Comparison of ENCODE assay signal across 31 mouse cellular contexts in genomic region chr6:120465393-120465792, GRCm38 (mm10). TPM values are rescaled to one million over a fixed set of nuclear protein-coding genes. Genes with fewer than 3 reads are reported as not detected.
A peak's percentile ranks its signal among the peaks of the same experiment; 100 is the strongest.
DNase-seq lines count a peak whose midpoint lies in the region; ATAC-seq and TF ChIP-seq lines count a peak whose summit lies in the region.
"Had no signal": no experiment of that assay in that cellular context is flagged by ENCODE, and none has a peak within 500 bp of the region (broad histone marks: within the 10 kb centered on the region; RNA-seq: fewer than 3 reads in every experiment).

No protein-coding gene starts in this region.

- H3K9me3 ChIP-seq in heart, embryonic 16.5 days (replicated peaks; ENCODE audit: control insufficient read depth, low read length) = no peaks in the 10 kb centered on the region
- no peaks in the 10 kb centered on the region for H3K9me3 ChIP-seq in liver, embryonic 14.5 days (ENCODE audit: control insufficient read depth, low read length)
- H3K9me3 ChIP-seq: embryonic facial prominence, embryonic 13.5 days; forebrain, embryonic 10.5 days; forebrain, embryonic 15.5 days; intestine, embryonic 15.5 days; limb, embryonic 10.5 days; limb, embryonic 15.5 days; neural tube, embryonic 13.5 days had no signal

- no peak for TF ChIP-seq POLR2A in heart, adult 2 months (IDR thresholded peaks at IDR 0.05; ENCODE audit: insufficient read depth, low read depth, low read length)

- no peak for TF ChIP-seq EP300 in heart, adult 2 months (IDR thresholded peaks at IDR 0.05; ENCODE audit: insufficient read depth, low read depth, low read length)
- TF ChIP-seq EP300 in liver, embryonic 14.5 days (IDR thresholded peaks at IDR 0.05; ENCODE audit: low read depth) = no peak

- H3K4me3 ChIP-seq in heart, embryonic 16.5 days (ENCODE audit: low read length) = no peak overlapping the region
- no peak overlapping the region for H3K4me3 ChIP-seq in heart, adult 2 months
- H3K4me3 ChIP-seq in liver, embryonic 14.5 days (ENCODE audit: insufficient read depth in 1 of 2, low read depth in 2 of 2, low read length in 2 of 2) = no peak overlapping the region
- H3K4me3 ChIP-seq: embryonic facial prominence, embryonic 13.5 days; forebrain, embryonic 10.5 days; forebrain, embryonic 15.5 days; intestine, embryonic 15.5 days; limb, embryonic 10.5 days; limb, embryonic 15.5 days; neural tube, embryonic 13.5 days had no signal

- H3K36me3 ChIP-seq in heart, embryonic 16.5 days (ENCODE audit: control insufficient read depth, insufficient read depth) = no peaks in the 10 kb centered on the region
- no peaks in the 10 kb centered on the region for H3K36me3 ChIP-seq in heart, adult 2 months (ENCODE audit: control insufficient read depth, insufficient read depth, low read length)
- H3K36me3 ChIP-seq in liver, embryonic 14.5 days (replicated peaks; ENCODE audit: control insufficient read depth, insufficient read depth, low read depth) = no peaks in the 10 kb centered on the region
- H3K36me3 ChIP-seq: embryonic facial prominence, embryonic 13.5 days; forebrain, embryonic 10.5 days; forebrain, embryonic 15.5 days; intestine, embryonic 15.5 days; limb, embryonic 10.5 days; limb, embryonic 15.5 days; neural tube, embryonic 13.5 days had no signal

- H3K9ac ChIP-seq in heart, embryonic 16.5 days (ENCODE audit: low read length) = no peak overlapping the region
- no peak overlapping the region for H3K9ac ChIP-seq in heart, adult 2 months (ENCODE audit: low read depth, low read length)
- no peak overlapping the region for H3K9ac ChIP-seq in liver, embryonic 14.5 days (replicated peaks)
- H3K9ac ChIP-seq: embryonic facial prominence, embryonic 13.5 days; forebrain, embryonic 15.5 days; intestine, embryonic 15.5 days; limb, embryonic 15.5 days; lung, embryonic 14.5 days; neural tube, embryonic 13.5 days had no signal

- H3K4me2 ChIP-seq in heart, embryonic 16.5 days (ENCODE audit: low read depth, low read length) = peak overlapping the region; percentile 15; the same call in 1 of the 2 replicates
- H3K4me2 ChIP-seq in liver, embryonic 14.5 days (ENCODE audit: low read depth) = peak overlapping the region; percentile 93
- H3K4me2 ChIP-seq: embryonic facial prominence, embryonic 13.5 days; forebrain, embryonic 15.5 days; intestine, embryonic 15.5 days; limb, embryonic 15.5 days; midbrain, embryonic 11.5 days had no signal

- no peak for TF ChIP-seq CTCF in heart, adult 2 months (IDR thresholded peaks at IDR 0.05)
- no peak for TF ChIP-seq CTCF in liver, embryonic 14.5 days (IDR thresholded peaks at IDR 0.05; ENCODE audit: low read depth)

- H3K4me1 ChIP-seq in heart, embryonic 16.5 days (ENCODE audit: control insufficient read depth, insufficient read depth, low read length) = peaks cover 21% of the 10 kb centered on the region
- peaks cover 5% of the 10 kb centered on the region for H3K4me1 ChIP-seq in heart, adult 2 months (ENCODE audit: control insufficient read depth, insufficient read depth, low read length)
- H3K4me1 ChIP-seq in liver, embryonic 14.5 days (replicated peaks; ENCODE audit: control insufficient read depth in 2 of 2, insufficient read depth in 2 of 2, low read length in 1 of 2) = peaks cover 11 to 29% of the 10 kb centered on the region in 2 experiments

- ATAC-seq in heart, embryonic 16.5 days (replicated peaks; ENCODE audit: extremely low read depth, insufficient read depth, low FRiP score) = no peak
- ATAC-seq in liver, embryonic 14.5 days (ENCODE audit: insufficient read depth) = no peak
- ATAC-seq: forebrain, embryonic 15.5 days; hindbrain, embryonic 16.5 days; intestine, embryonic 15.5 days; midbrain, embryonic 16.5 days had no signal

- H3K27me3 ChIP-seq in heart, embryonic 16.5 days (ENCODE audit: control insufficient read depth, insufficient read depth, low read length) = peaks cover 16% of the 10 kb centered on the region
- H3K27me3 ChIP-seq in heart, adult 2 months (ENCODE audit: control insufficient read depth, insufficient read depth, low read length) = no peaks in the 10 kb centered on the region
- H3K27me3 ChIP-seq in liver, embryonic 14.5 days (ENCODE audit: control insufficient read depth, insufficient read depth, low read length) = no peaks in the 10 kb centered on the region

- whole genome bisulfite sequencing in heart, embryonic 16.5 days = 60% methylated on average over 4 of the region's 4 CpGs
- 97% methylated on average over 4 of the region's 4 CpGs for WGBS in heart, adult 2 months
- 22% methylated on average over 4 of the region's 4 CpGs for WGBS in liver, embryonic 14.5 days (ENCODE audit: insufficient replicate concordance)

- no peak for DNase-seq in heart, adult 2 months
- DNase-seq in thymus, postnatal 4 days = peak; percentile 34
- no peak for DNase-seq in thymus, postnatal 36 days
- no peak for DNase-seq in liver, embryonic 14.5 days (ENCODE audit: low read depth in 3 of 3, low spot score in 3 of 3)
- DNase-seq in kidney, adult 18-20 months = no peak
- no peak for DNase-seq in testis, postnatal 10 days (ENCODE audit: low spot score)
- no peak for DNase-seq in embryo, embryonic 10 days (ENCODE audit: low spot score)
- DNase-seq: adrenal gland, postnatal 10 days; cerebellum, adult 11 months; cerebellum, adult 9-10 months; gastrocnemius, postnatal 25 days; kidney, adult 8-10 months; kidney, postnatal 10 days; layer of hippocampus, postnatal 36 days; lung, embryonic 14.5 days; lung, postnatal 14 days; retina, postnatal 1 day; right cerebral cortex, postnatal 14 days had no signal

- intact Hi-C loops in heart, adult 2 months (cut with DNase I) = no loop called here

- no peaks in the 10 kb centered on the region for H3K79me2 ChIP-seq in heart, adult 2 months (replicated peaks; ENCODE audit: control insufficient read depth, insufficient read depth, low read length)

- H3K27ac ChIP-seq in heart, embryonic 16.5 days (ENCODE audit: low read length) = no peak overlapping the region
- no peak overlapping the region for H3K27ac ChIP-seq in heart, adult 2 months
- H3K27ac ChIP-seq in liver, embryonic 14.5 days = no peak overlapping the region
- H3K27ac ChIP-seq: embryonic facial prominence, embryonic 13.5 days; forebrain, embryonic 10.5 days; forebrain, embryonic 15.5 days; intestine, embryonic 15.5 days; limb, embryonic 10.5 days; limb, embryonic 15.5 days; neural tube, embryonic 13.5 days had no signal

RNA-seq across cellular contexts. Expression of gene Il17ra, which starts 2.3 kb away (rescaled TPM):
- polyA plus RNA-seq in heart, embryonic 16.5 days (2015; fragmentation: Nextera tagmentation; extraction: Ambion mirVana) = 6.5 and 9.0 TPM in 2 replicates
- total RNA-seq in heart, adult 2 months (2021) = 1 to 10 TPM; 2.1 to 2.4 TPM
- polyA plus RNA-seq in heart, adult 2 months (2012; rRNA removed) = 5.4 and 5.9 TPM in 2 replicates
- 6.0 and 6.2 TPM in 2 replicates for polyA plus RNA-seq in liver, embryonic 14.5 days (2012; rRNA removed)
- polyA plus RNA-seq in liver, embryonic 14.5 days (2014; fragmentation: Nextera tagmentation; extraction: Ambion mirVana) = 3.6 TPM in 2 replicates

RNA-seq across cellular contexts. Expression of gene Tmem121b, which starts 28.2 kb away (rescaled TPM):
- polyA plus RNA-seq in heart, embryonic 16.5 days (2015; fragmentation: Nextera tagmentation; extraction: Ambion mirVana) = 0.07 and 0.11 TPM in 2 replicates
- total RNA-seq in heart, adult 2 months (2021) = not detected
- not detected in 2 replicates for polyA plus RNA-seq in heart, adult 2 months (2012; rRNA removed)
- polyA plus RNA-seq in liver, embryonic 14.5 days (2012; rRNA removed) = 0.01 and 0.04 TPM in 2 replicates
- 0.04 TPM in 1 of 2 replicates, not detected in the other for polyA plus RNA-seq in liver, embryonic 14.5 days (2014; fragmentation: Nextera tagmentation; extraction: Ambion mirVana)
- total RNA-seq: gastrocnemius, adult 18-20 months; gastrocnemius, postnatal 25 days; heart, postnatal 25 days had no signal
- polyA plus RNA-seq: limb, embryonic 15.5 days had no signal
